Mouse (Mus musculus) heart, adult 2 months (tissue): Measurements from ENCODE around the gene Rnf130.

ENCODE experiments used
- CTCF ChIP-seq: fragments of 200-600 bp; IDR thresholded peaks from 2 replicates; pipeline ENCODE4 v1.8.1; 2022; ENCODE audit warnings: antibody characterized with exemption, mild to moderate bottlenecking, moderate library complexity
- EP300 ChIP-seq: fragments of 200-500 bp; IDR thresholded peaks from 2 replicates; pipeline ENCODE4 v1.6.1; 2011; ENCODE audit warnings: low read depth, low read length, control low read depth; ENCODE audit not compliant: insufficient read depth
- POLR2A ChIP-seq: fragments of 200-500 bp; IDR thresholded peaks from 2 replicates; pipeline ENCODE4 v1.6.1; 2011; ENCODE audit warnings: mild to moderate bottlenecking, low read depth, low read length, control low read depth; ENCODE audit not compliant: insufficient read depth

GRCm38 (mm10) chr11:50086211-50086610 lies 61.1 kb downstream of the Rnf130 start:
- TF ChIP-seq CTCF (no peak), EP300 (no peak), POLR2A (no peak)
